In the genomic region with DNA sequence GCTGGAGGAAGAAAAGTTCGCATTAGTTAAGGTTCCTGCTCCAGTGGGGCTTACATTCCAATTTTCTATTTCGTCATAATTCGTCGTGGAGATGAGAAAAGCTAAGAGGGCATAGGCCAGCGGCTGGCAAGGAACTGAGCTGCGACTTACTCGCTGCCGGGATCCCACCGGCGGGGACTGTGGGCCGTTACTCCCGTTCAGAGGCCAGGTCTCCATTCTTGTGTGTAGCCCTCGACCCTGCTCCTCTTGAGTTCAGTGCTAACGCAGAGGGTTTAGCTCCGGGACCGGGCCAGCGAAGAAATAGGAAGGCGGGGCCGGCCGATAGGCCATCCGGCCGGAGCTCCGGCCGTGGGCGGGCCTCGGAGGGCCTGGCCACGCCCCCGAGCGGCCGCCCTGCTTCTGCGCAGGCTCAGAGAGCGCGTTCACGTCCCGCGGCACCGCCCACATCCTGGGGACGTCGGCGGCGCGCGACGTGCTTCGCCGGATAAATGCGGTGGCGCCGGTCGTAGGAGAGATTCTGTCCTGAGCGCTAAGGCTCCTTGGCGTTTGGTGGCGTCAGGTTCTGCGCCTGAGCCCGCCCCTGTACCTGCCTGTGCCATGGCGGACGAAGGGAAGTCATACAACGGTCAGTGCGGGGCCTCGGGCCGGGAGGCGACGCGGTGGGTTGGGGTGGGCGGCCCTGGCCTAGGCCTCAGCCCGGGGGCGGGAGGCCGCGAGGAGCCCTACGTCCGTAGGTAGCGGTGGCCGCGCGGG, we compare ENCODE assay signal across 8 mouse cellular contexts. TPM values are rescaled to one million over a fixed set of nuclear protein-coding genes. Genes with fewer than 3 reads are reported as not detected.
A peak's percentile ranks its signal among the peaks of the same experiment; 100 is the strongest.
DNase-seq lines count a peak whose midpoint lies in the region; ATAC-seq and TF ChIP-seq lines count a peak whose summit lies in the region.

Nxf1 (plus strand) TSS at position 439 of the 753 bp plus-strand sequence.

- DNase-seq in brain, embryonic 14.5 days (ENCODE audit: low read depth): peak; percentile 97
- peak; percentile 98 for DNase-seq in kidney, postnatal 10 days
- peak; percentile 89 to 92 for DNase-seq in natural killer cell, adult 2 months (ENCODE audit: low spot score in 2 of 2)

- H3K4me1 ChIP-seq in erythroblast, embryonic 14.5 days (ENCODE audit: control insufficient read depth): peaks cover 37% of the 10 kb centered on the region
- peaks cover 20% of the 10 kb centered on the region for H3K4me1 ChIP-seq in heart, embryonic 12.5 days (replicated peaks)
- H3K4me1 ChIP-seq in liver, embryonic 12.5 days: peaks cover 43% of the 10 kb centered on the region
- peaks cover 6% of the 10 kb centered on the region; the same call in 1 of the 2 replicates for H3K4me1 ChIP-seq in stomach, embryonic 15.5 days

- no peaks in the 10 kb centered on the region for H3K27me3 ChIP-seq in C2C12 (ENCODE audit: control insufficient read depth, insufficient read depth, insufficient read length)
- no peaks in the 10 kb centered on the region for H3K27me3 ChIP-seq in erythroblast, embryonic 14.5 days (ENCODE audit: control insufficient read depth)
- H3K27me3 ChIP-seq in heart, embryonic 12.5 days (replicated peaks): no peaks in the 10 kb centered on the region
- H3K27me3 ChIP-seq in liver, embryonic 12.5 days (replicated peaks): no peaks in the 10 kb centered on the region
- no peaks in the 10 kb centered on the region for H3K27me3 ChIP-seq in stomach, embryonic 15.5 days (replicated peaks)

- no peaks in the 10 kb centered on the region for H3K9me3 ChIP-seq in erythroblast, embryonic 14.5 days (ENCODE audit: control insufficient read depth, low read length)
- H3K9me3 ChIP-seq in heart, embryonic 12.5 days (replicated peaks): no peaks in the 10 kb centered on the region
- H3K9me3 ChIP-seq in liver, embryonic 12.5 days (replicated peaks): no peaks in the 10 kb centered on the region
- no peaks in the 10 kb centered on the region for H3K9me3 ChIP-seq in stomach, embryonic 15.5 days

- peak; percentile 75 for TF ChIP-seq POLR2A in brain, embryonic 14.5 days (IDR thresholded peaks at IDR 0.05; ENCODE audit: borderline replicate concordance, extremely low read depth, insufficient read depth, insufficient read length, poor library complexity, severe bottlenecking)

- peaks cover 62% of the 10 kb centered on the region for H3K79me2 ChIP-seq in C2C12 (ENCODE audit: control insufficient read depth, insufficient read depth)

- TF ChIP-seq CTCF in C2C12 (IDR thresholded peaks at IDR 0.05; ENCODE audit: control insufficient read depth, insufficient read depth, insufficient read length): no peak
- no peak for TF ChIP-seq CTCF in brain, embryonic 14.5 days (IDR thresholded peaks at IDR 0.05; ENCODE audit: borderline replicate concordance, extremely low read depth, insufficient read depth, insufficient read length)

- H3K4me2 ChIP-seq in heart, embryonic 12.5 days: peak within 1 kb of the TSS; percentile 88
- H3K4me2 ChIP-seq in liver, embryonic 12.5 days: peak within 1 kb of the TSS; percentile 81
- H3K4me2 ChIP-seq in stomach, embryonic 15.5 days: peak within 1 kb of the TSS; percentile 61

- H3K27ac ChIP-seq in heart, embryonic 12.5 days (ENCODE audit: poor library complexity, severe bottlenecking): peak within 1 kb of the TSS; percentile 91
- peak within 1 kb of the TSS; percentile 96 for H3K27ac ChIP-seq in liver, embryonic 12.5 days
- H3K27ac ChIP-seq in stomach, embryonic 15.5 days: peak within 1 kb of the TSS; percentile 92

- H3K9ac ChIP-seq in heart, embryonic 12.5 days: peak within 1 kb of the TSS; percentile 95
- peak within 1 kb of the TSS; percentile 98 for H3K9ac ChIP-seq in liver, embryonic 12.5 days
- peak within 1 kb of the TSS; percentile 94 for H3K9ac ChIP-seq in stomach, embryonic 15.5 days

- peak; percentile 95 for ATAC-seq in heart, embryonic 12.5 days (ENCODE audit: insufficient number of reproducible peaks, low FRiP score)
- peak; percentile 92 for ATAC-seq in liver, embryonic 12.5 days
- peak; percentile 96 for ATAC-seq in stomach, embryonic 15.5 days (ENCODE audit: insufficient read depth, low FRiP score, low read depth)

- H3ac ChIP-seq in C2C12 (ENCODE audit: control insufficient read depth, insufficient read length, low read depth): peak within 1 kb of the TSS; percentile 99

- H3K4me3 ChIP-seq in C2C12 (ENCODE audit: insufficient read depth, poor library complexity, severe bottlenecking): peak within 1 kb of the TSS; percentile 95
- peak within 1 kb of the TSS; percentile 73 for H3K4me3 ChIP-seq in erythroblast, embryonic 14.5 days (replicated peaks)
- peak within 1 kb of the TSS; percentile 94 for H3K4me3 ChIP-seq in heart, embryonic 12.5 days
- H3K4me3 ChIP-seq in liver, embryonic 12.5 days: peak within 1 kb of the TSS; percentile 95
- H3K4me3 ChIP-seq in stomach, embryonic 15.5 days (replicated peaks): peak within 1 kb of the TSS; percentile 96

- under 1% methylated on average over 75 of the region's 75 CpGs for WGBS in heart, embryonic 12.5 days
- under 1% methylated on average over 75 of the region's 75 CpGs for WGBS in liver, embryonic 12.5 days (ENCODE audit: insufficient replicate concordance)
- WGBS in stomach, embryonic 15.5 days: under 1% methylated on average over 75 of the region's 75 CpGs

- peaks cover 45% of the 10 kb centered on the region for H3K79me3 ChIP-seq in C2C12 (ENCODE audit: low read depth)

- H3K36me3 ChIP-seq in C2C12 (ENCODE audit: control insufficient read depth, insufficient read depth): peaks cover 34% of the 10 kb centered on the region
- peaks cover 61% of the 10 kb centered on the region for H3K36me3 ChIP-seq in erythroblast, embryonic 14.5 days (ENCODE audit: control insufficient read depth)
- peaks cover 37% of the 10 kb centered on the region for H3K36me3 ChIP-seq in heart, embryonic 12.5 days
- H3K36me3 ChIP-seq in liver, embryonic 12.5 days: peaks cover 52% of the 10 kb centered on the region
- H3K36me3 ChIP-seq in stomach, embryonic 15.5 days: peaks cover 18% of the 10 kb centered on the region

TF ChIP-seq in C2C12, 6 proteins besides CTCF, POLR2A, EP300 and RAD21:
- TF ChIP-seq MYOG (IDR thresholded peaks at IDR 0.05; ENCODE audit: control insufficient read depth, extremely low read depth, insufficient read length) (no peak), CEBPB (IDR thresholded peaks at IDR 0.05; ENCODE audit: low read depth) (peak; percentile 37)

RNA-seq across cellular contexts. Expression of gene Nxf1, which starts in this region (rescaled TPM):
- polyA plus RNA-seq in C2C12 (2012; fragmentation: generic; extraction: Trizol): 78.5 TPM
- 176 and 264 TPM in 2 replicates for polyA plus RNA-seq in brain, embryonic 14.5 days (2012; rRNA removed)
- polyA plus RNA-seq in erythroblast, embryonic 14.5 days (2012): 2.9 and 3.0 TPM in 2 replicates
- polyA plus RNA-seq in heart, embryonic 12.5 days (2016; fragmentation: Nextera tagmentation; extraction: Ambion mirVana): 135 and 149 TPM in 2 replicates
- polyA plus RNA-seq in liver, embryonic 12.5 days (2016; fragmentation: Nextera tagmentation; extraction: Ambion mirVana): 116 and 130 TPM in 2 replicates
- 159 and 160 TPM in 2 replicates for polyA plus RNA-seq in stomach, embryonic 15.5 days (2015; fragmentation: Nextera tagmentation; extraction: Ambion mirVana)

Comparison
In these comparisons a context has a peak if more than half of its experiments do, and no peak if none do; other contexts are left out.
1. Peak in every context shown above with its lines: DNase-seq, ATAC-seq, H3K4me3 ChIP-seq and H3K27ac ChIP-seq.
2. RNA of gene Nxf1 (polyA plus RNA-seq): 176 to 264 TPM in brain, embryonic 14.5 days, 159 to 160 TPM in stomach, embryonic 15.5 days, 135 to 149 TPM in heart, embryonic 12.5 days, 116 to 130 TPM in liver, embryonic 12.5 days and 78.5 TPM in C2C12 (single experiment); 2.9 to 3.0 TPM in erythroblast, embryonic 14.5 days; every median in the first group is over 10 times any median in the second.